Comparison of ENCODE assay signal across 8 mouse cellular contexts in the genomic region with DNA sequence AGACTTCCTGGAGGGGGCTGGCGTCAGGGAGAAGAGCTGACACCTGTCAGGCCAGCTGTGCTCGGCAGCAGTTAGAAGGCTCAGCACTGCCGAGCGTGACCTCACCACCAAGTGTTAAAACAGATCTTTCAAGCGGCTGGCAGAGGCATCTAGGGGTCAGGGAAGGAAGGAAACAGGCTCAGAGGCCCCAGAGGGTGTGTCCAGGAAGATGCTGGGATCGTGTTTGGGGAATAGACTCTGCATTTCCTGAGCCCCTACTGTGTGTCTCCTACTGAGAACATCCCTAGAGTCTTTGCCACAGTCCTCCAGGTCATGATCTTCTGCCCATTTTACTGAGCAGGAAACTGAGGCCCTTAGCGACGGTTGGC. TPM values are rescaled to one million over a fixed set of nuclear protein-coding genes. Genes with fewer than 3 reads are reported as not detected.
DNase-seq lines count a peak whose midpoint lies in the region; ATAC-seq and TF ChIP-seq lines count a peak whose summit lies in the region.

No protein-coding gene starts in this region.

- H3K4me3 ChIP-seq in liver, embryonic 14.5 days (ENCODE audit: insufficient read depth in 1 of 2, low read depth in 2 of 2, low read length in 2 of 2) = peak overlapping the region; percentile 44 to 68

- peak overlapping the region; percentile 99 for H3K9ac ChIP-seq in liver, embryonic 14.5 days (replicated peaks)

- H3K4me1 ChIP-seq in liver, embryonic 14.5 days (replicated peaks; ENCODE audit: control insufficient read depth in 2 of 2, insufficient read depth in 2 of 2, low read length in 1 of 2) = peaks cover 62 to 68% of the 10 kb centered on the region in 2 experiments

- peak overlapping the region; percentile 96 for H3K27ac ChIP-seq in liver, embryonic 14.5 days

- TF ChIP-seq CTCF in liver, embryonic 14.5 days (IDR thresholded peaks at IDR 0.05; ENCODE audit: low read depth) = no peak; the same call in 1 of the 2 replicates

- TF ChIP-seq EP300 in liver, embryonic 14.5 days (IDR thresholded peaks at IDR 0.05; ENCODE audit: low read depth) = no peak

- WGBS in liver, embryonic 14.5 days (ENCODE audit: insufficient replicate concordance) = 9% methylated on average over 8 of the region's 8 CpGs

- ATAC-seq in liver, embryonic 14.5 days (ENCODE audit: insufficient read depth) = no peak; the same call in 1 of the 2 replicates
- ATAC-seq in megakaryocyte progenitor cell, adult 5-6 weeks (replicated peaks; ENCODE audit: poor library complexity) = no peak

- peak overlapping the region; percentile 97 for H3K4me2 ChIP-seq in liver, embryonic 14.5 days (ENCODE audit: low read depth)

- peak; percentile 48 for DNase-seq in embryo, embryonic 10 days (ENCODE audit: low spot score)
- DNase-seq in embryo, embryonic 9.5 days (ENCODE audit: extremely low spot score) = no peak
- peak; percentile 62 for DNase-seq in ZHBTc4 (ENCODE audit: low read depth, low spot score)
- DNase-seq in heart, postnatal 10 days = peak; percentile 56 to 65
- no peak for DNase-seq in liver, embryonic 14.5 days (ENCODE audit: low read depth in 3 of 3, low spot score in 3 of 3)
- peak; percentile 78 for DNase-seq in thymus, postnatal 25 days
- no peak for DNase-seq in layer of hippocampus, adult 8-10 months (ENCODE audit: low spot score in 2 of 2)

- H3K9me3 ChIP-seq in liver, embryonic 14.5 days (ENCODE audit: control insufficient read depth, low read length) = no peaks in the 10 kb centered on the region

- no peaks in the 10 kb centered on the region for H3K27me3 ChIP-seq in liver, embryonic 14.5 days (ENCODE audit: control insufficient read depth, insufficient read depth, low read length)

- intact Hi-C loops in heart, postnatal 10 days (cut with DNase I) = no loop called here

- H3K36me3 ChIP-seq in liver, embryonic 14.5 days (replicated peaks; ENCODE audit: control insufficient read depth, insufficient read depth, low read depth) = peaks cover 68% of the 10 kb centered on the region

RNA-seq across cellular contexts. Expression of gene E2f2, which starts 5.0 kb away (rescaled TPM):
- total RNA-seq in heart, postnatal 10 days (2021) = 1 to 10 TPM; 4.3 to 6.8 TPM
- 38.4 and 40.5 TPM in 2 replicates for polyA plus RNA-seq in liver, embryonic 14.5 days (2012; rRNA removed)
- polyA plus RNA-seq in liver, embryonic 14.5 days (2014; fragmentation: Nextera tagmentation; extraction: Ambion mirVana) = 50.3 and 53.4 TPM in 2 replicates
- 1 to 10 TPM in 2 of 4 experiments, under 1 TPM in 2; 0.57 to 1.2 (median 0.98) TPM for total RNA-seq in layer of hippocampus, adult 8-10 months (2022)
- total RNA-seq in megakaryocyte progenitor cell, adult 5-6 weeks (2015) = 5.6 and 7.5 TPM in 2 replicates
- 5.9 and 6.1 TPM in 2 replicates for total RNA-seq in megakaryocyte progenitor cell, adult 5-6 weeks (2017)

RNA-seq across cellular contexts. Expression of gene Asap3, which starts 28.9 kb away (rescaled TPM):
- total RNA-seq in heart, postnatal 10 days (2021) = 10 to 100 TPM in 1 of 2 experiments, 1 to 10 TPM in 1; 5.7 to 10.8 TPM
- 1.1 and 1.2 TPM in 2 replicates for polyA plus RNA-seq in liver, embryonic 14.5 days (2012; rRNA removed)
- polyA plus RNA-seq in liver, embryonic 14.5 days (2014; fragmentation: Nextera tagmentation; extraction: Ambion mirVana) = 0.66 and 0.85 TPM in 2 replicates
- 1 to 10 TPM; 2.5 to 6.3 (median 4.6) TPM for total RNA-seq in layer of hippocampus, adult 8-10 months (2022)
- not detected in 2 replicates for total RNA-seq in megakaryocyte progenitor cell, adult 5-6 weeks (2015)
- total RNA-seq in megakaryocyte progenitor cell, adult 5-6 weeks (2017) = not detected in 2 replicates

RNA-seq across cellular contexts. Expression of gene Id3, which starts 33.9 kb away (rescaled TPM):
- 100 to 1,000 TPM; 104 TPM for total RNA-seq in heart, postnatal 10 days (2021)
- polyA plus RNA-seq in liver, embryonic 14.5 days (2012; rRNA removed) = 23.0 and 29.8 TPM in 2 replicates
- polyA plus RNA-seq in liver, embryonic 14.5 days (2014; fragmentation: Nextera tagmentation; extraction: Ambion mirVana) = 33.2 and 33.8 TPM in 2 replicates
- total RNA-seq in layer of hippocampus, adult 8-10 months (2022) = 10 to 100 TPM; 40.5 to 59.5 (median 48.7) TPM
- total RNA-seq in megakaryocyte progenitor cell, adult 5-6 weeks (2015) = 0.44 and 1.4 TPM in 2 replicates
- 1.0 and 2.4 TPM in 2 replicates for total RNA-seq in megakaryocyte progenitor cell, adult 5-6 weeks (2017)

Comparison
In these comparisons a context has a peak if more than half of its experiments do, and no peak if none do; other contexts are left out.
1. DNase-seq: peak in embryo, embryonic 10 days (single experiment), ZHBTc4 (single experiment), heart, postnatal 10 days (2 of 2) and thymus, postnatal 25 days (single experiment); none in embryo, embryonic 9.5 days (single experiment), liver, embryonic 14.5 days (0 of 3) and layer of hippocampus, adult 8-10 months (0 of 2).
2. RNA of gene Id3, which starts 33.9 kb away (total RNA-seq): 104 TPM in heart, postnatal 10 days and 40.5 to 59.5 TPM in layer of hippocampus, adult 8-10 months; 0.44 to 2.4 TPM in megakaryocyte progenitor cell, adult 5-6 weeks; every median in the first group is over 10 times any median in the second.